Mouse (Mus musculus): ENCODE data around the gene Serpinb1c.
"Not testable (repeated sequence)": the region's sequence is repeated elsewhere in the genome, so short reads cannot be mapped to it uniquely, and the experiment has no call there.

The Serpinb1c gene

DNA sequence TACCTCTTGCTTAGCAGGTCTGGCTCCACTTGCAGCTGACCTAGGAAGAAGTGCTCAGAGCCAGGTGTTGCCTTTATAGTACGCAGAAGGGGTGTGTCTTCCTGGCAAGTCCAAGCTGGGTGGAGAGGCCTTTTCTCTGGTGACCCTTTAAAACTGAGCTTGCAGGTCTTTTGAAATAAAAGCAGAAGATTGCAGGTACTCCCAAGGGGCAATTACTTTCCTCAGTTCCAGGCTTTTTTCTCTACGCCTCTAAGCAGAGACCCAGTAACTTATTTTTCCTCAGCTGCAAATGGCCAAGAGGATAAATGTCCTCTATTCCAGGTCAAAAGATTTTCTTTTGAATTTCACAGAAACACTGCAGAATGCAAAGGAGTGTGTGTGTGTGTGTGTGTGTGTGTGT is at the start of gene Serpinb1c:
TSS of gene Serpinb1c (minus strand) at position 101 of the 400 bp plus-strand sequence.
- no peak for DNase-seq (ENCODE audit: inconsistent age in 2 of 2, low spot score in 1 of 2)

GRCm38 (mm10) chr13:32939191-32939590 is 41.2 kb upstream of the Serpinb1c start:
- peak; percentile 59 to 70 for DNase-seq (ENCODE audit: inconsistent age in 2 of 2, low spot score in 1 of 2)

DNA sequence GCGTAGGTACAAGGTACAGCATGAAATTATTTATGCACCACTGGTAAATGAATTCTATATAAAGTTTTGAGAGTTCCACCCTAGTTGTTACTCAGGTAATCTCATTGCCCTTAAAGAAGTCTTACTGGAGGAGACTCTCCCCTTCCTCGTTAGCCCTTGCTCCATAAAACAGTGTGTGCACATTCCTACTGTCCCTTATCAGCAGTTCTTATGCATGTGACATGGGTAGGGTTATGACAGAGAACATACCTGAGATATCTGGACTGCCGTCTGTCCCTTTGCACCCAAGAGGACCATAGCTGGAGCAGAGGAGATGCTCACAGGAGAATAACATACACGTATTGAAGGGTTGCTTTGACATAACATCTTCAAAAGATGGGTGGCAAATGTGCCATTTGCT is 40.3 kb upstream of the Serpinb1c start:
- not testable (repeated sequence) for DNase-seq (ENCODE audit: inconsistent age in 2 of 2, low spot score in 1 of 2)

DNA sequence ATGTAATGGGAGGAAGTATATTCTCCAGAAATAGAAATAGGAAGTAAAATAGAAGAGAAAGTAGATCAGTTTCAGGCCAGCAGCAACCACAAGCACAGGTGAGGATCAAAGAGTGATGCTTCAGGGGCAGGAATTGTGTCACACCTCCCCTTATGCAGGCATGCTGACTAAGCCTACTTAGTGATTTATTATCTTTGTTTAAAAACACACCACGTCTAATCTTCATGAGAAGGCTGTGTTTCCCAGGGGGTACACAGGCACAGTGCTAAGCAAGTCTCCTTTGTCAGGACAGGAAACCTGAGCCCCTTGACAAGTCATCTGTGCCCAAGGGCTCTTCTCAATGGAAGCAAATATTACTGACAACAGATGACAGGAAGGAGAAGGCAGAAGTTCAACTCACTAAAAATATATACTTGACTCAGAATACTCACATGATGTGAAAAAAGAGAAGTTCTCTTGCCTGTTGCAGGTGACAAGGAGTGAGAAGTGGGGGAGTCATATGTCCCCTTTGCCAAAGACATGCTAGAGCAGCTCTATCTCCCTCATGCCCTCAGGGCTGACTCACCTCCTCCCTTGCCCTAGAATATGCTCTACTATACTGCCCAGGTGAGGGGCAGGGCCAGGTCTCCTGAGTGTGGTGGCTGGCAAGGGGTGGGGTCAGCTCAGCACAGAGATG is 36.8 kb upstream of the Serpinb1c start:
- DNase-seq (ENCODE audit: inconsistent age in 2 of 2, low spot score in 1 of 2): peak in 1 of 2 experiments; percentile 22

GRCm38 (mm10) chr13:32929107-32929750 is 31.2 kb upstream of the Serpinb1c start:
- peak in 1 of 2 experiments; percentile 17 for DNase-seq (ENCODE audit: inconsistent age in 2 of 2, low spot score in 1 of 2)

DNA sequence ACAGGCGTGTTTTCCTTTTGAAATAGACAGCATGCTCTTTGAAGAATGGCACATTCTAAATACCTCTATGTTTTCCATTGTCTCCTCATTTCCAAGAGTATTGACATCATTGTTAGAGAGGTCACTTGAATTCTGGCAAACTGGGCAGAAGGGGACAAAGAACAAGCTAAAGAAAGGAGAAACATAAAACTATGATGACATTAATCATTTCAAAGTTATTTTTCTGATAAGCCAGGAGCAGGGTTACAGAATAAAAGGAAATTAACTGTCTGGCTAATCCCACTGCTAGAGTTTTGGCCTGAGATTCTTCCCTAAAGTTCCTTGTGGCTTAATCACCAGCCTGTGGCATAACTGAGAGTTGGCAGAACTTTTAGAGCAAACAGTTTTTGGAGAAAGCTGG is 29.2 kb upstream of the Serpinb1c start:
- no peak for DNase-seq (ENCODE audit: inconsistent age in 2 of 2, low spot score in 1 of 2)

DNA sequence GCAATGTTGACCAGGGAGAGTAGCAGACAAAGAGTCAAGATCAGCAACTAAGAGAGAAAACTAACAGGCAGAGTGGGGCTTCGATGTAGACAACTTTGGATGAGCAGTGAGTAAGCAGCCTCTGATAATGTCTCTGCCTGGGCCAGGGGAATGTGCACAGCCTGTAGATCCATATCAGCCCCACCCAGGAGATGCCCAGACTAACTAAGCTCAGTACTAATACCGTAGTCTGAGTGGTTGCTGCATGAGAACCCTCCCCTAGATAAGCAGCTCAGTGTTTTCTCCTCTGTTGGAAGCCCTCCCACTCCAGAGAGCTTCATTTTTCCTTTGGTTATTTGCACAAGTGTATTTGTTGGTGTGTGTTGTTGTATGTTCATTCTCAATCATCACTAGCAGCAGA is 28.6 kb upstream of the Serpinb1c start:
- peak in 1 of 2 experiments; percentile 29 for DNase-seq (ENCODE audit: inconsistent age in 2 of 2, low spot score in 1 of 2)

GRCm38 (mm10) chr13:32924578-32925360 is 26.8 kb upstream of the Serpinb1c start:
- DNase-seq (ENCODE audit: inconsistent age in 2 of 2, low spot score in 1 of 2): peak in 1 of 2 experiments; percentile 25

- DNase-seq (ENCODE audit: inconsistent age in 2 of 2, low spot score in 1 of 2): no peak
Observed at GRCm38 (mm10) chr13:32922622-32923021, 24.6 kb upstream of the Serpinb1c start.

DNA sequence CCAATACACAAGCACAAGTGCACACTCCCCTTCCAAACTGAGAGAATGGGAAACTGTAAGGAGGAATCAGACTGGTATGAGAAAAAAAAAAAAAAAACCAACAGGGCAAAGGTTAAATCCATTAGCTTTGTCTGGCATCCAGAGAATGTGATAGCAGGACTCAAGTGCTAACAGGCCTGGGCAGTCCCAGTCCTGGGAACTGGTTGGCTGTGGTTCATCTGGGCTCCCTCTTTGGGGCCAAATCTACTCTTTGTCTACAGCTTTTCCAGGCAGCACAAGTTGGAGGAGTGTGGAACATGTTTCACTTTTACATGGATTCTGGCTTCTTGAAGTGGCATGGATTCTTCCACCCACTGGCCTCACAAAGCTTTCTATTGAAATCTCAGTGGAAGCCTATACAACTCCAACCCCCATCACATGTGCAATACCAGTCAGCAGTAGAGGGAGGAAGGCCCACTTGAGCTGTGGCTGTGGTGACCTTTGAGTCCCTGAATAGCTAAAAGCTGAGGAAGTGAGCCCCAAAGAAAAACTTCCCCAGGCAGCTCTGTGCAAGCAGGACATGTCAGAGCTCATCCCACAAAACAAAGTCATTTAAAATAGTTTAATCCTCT is 14.9 kb upstream of the Serpinb1c start:
- DNase-seq (ENCODE audit: inconsistent age in 2 of 2, low spot score in 1 of 2): peak in 1 of 2 experiments; percentile 30

- peak in 1 of 2 experiments; percentile 18 for DNase-seq (ENCODE audit: inconsistent age in 2 of 2, low spot score in 1 of 2)
Observed at GRCm38 (mm10) chr13:32908182-32908581, 10.2 kb upstream of the Serpinb1c start.

GRCm38 (mm10) chr13:32903211-32903873 is 5.3 kb upstream of the Serpinb1c start:
- peak; percentile 89 to 97 for DNase-seq (ENCODE audit: inconsistent age in 2 of 2, low spot score in 1 of 2)

DNA sequence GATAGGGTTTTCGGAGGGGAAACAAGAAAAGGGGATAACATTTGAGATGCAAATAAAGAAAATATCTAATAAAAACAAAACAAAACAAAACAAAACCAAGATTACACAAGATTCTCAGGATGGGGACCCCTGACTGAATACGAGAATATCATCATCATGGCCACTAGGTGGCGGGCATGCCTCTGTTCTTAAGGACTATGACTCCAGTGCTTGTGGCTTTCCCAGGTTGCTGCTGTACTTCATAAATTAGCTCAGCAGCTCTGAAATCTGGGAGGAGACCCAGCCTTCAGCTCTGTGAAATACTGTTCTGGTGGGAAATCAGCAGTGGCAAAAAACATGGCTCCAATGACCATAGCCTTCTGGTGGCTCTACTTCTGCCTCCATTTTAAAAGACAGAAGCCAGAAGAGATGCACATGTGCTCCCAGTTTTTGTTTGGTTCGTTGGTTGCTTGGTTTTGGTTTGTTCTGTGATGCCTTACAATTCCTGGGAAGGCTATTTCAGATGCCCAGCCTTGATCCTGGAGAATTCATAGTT is 4.5 kb upstream of the Serpinb1c start:
- peak; percentile 65 to 88 for DNase-seq (ENCODE audit: inconsistent age in 2 of 2, low spot score in 1 of 2)

GRCm38 (mm10) chr13:32900639-32901038 is 2.6 kb upstream of the Serpinb1c start:
- peak; percentile 47 to 85 for DNase-seq (ENCODE audit: inconsistent age in 2 of 2, low spot score in 1 of 2)

DNA sequence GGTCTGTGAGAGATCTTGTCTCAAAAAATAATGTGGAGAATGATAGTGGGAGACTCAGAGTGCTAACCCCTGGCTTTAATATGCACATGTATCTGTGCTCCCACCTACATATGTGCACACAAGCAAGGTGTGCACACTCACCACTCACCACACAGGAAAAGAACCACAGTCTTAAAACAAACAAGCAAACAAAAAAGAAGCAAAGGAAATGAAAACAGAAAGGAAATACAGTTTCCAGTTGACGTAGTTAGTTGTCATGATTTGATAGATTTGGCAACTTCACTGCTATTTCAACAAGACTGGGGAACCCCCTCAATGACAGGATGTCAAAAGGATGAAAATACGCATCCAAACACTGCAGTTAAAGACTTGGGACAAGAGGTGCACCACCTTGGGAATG is 1.1 kb upstream of the Serpinb1c start:
- not testable (repeated sequence) for DNase-seq (ENCODE audit: inconsistent age in 2 of 2, low spot score in 1 of 2)

- DNase-seq (ENCODE audit: inconsistent age in 2 of 2, low spot score in 1 of 2): no peak
Observed at GRCm38 (mm10) chr13:32896931-32897330, 1.1 kb downstream of the Serpinb1c start.

DNA sequence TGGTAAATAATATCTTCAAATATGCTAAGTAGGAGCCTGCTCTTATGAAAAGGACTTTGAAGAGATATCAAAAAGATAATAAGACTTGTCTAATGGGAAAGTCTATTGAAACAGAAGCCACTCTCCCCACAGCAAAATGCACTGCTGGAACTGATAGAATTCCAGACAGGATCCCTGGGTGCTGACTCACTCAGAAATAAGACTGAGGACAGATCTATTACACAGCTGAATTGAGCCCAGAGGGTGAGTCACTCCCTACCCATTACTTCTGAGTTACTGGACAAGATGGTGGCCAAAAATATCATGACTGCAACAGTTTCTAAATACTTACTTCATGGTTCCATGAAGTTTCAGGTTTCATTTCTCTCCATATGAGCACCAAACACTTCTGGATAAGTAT is 13.3 kb downstream of the Serpinb1c start:
- DNase-seq (ENCODE audit: inconsistent age in 2 of 2, low spot score in 1 of 2): peak; percentile 39 to 68

DNA sequence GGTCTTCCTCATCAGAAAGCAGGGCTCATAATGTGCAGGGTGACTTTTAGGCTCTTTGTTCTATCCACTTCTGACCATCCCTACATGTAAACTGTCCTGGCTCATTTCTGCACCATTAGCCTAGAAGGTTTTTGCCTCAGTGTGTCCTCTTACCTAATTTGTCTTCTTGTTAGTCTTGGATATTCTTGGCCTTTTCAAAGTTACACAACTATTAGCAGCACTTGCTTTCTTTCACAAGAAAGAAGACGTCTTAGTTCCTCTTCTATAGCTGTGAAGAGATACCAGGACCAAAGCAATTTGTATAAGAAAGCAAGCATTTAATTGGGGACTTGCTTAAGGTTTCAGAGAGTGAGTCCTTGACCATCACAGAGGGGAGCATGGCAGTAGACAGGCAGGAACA is 24.1 kb downstream of the Serpinb1c start:
- DNase-seq (ENCODE audit: inconsistent age in 2 of 2, low spot score in 1 of 2): no peak

GRCm38 (mm10) chr13:32868843-32869242 is 29.2 kb downstream of the Serpinb1c start:
- DNase-seq (ENCODE audit: inconsistent age in 2 of 2, low spot score in 1 of 2): no peak

GRCm38 (mm10) chr13:32868233-32868632 is 29.8 kb downstream of the Serpinb1c start:
- DNase-seq (ENCODE audit: inconsistent age in 2 of 2, low spot score in 1 of 2): not testable (repeated sequence)
